Mouse (Mus musculus) ovary, adult 18-20 months (tissue): Measurements from ENCODE around the gene Gm28042.

Source experiments
- DNase-seq: peaks from one replicate; pipeline ENCODE4 v3.0.0; 2022; ENCODE audit warnings: low spot score, mixed read lengths

The Gm28042 gene

GRCm38 (mm10) chr2:120011462-120012200 lies 15.7 kb upstream of the Gm28042 start:
- no peak for DNase-seq

DNA sequence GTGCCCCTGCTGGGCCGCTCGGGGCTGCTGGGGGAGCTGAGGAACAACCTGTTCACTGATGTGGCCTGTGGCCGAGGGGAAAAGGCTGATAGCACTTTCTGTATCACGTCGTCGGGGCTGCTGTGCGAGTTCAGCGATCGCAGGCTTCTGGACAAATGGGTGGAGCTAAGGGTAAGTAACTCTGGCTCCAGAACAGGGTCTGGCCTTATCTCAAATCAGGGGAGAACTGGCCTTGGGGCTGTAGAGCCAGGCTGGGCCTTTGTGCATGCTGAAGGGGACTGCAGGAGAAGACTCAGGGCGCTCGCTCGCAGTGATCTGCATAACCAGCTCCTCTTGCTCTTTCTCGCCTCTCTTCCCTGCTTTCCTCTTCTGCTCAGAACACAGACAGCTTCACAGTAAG lies 14.4 kb upstream of the Gm28042 start:
- DNase-seq = peak; percentile 77

DNA sequence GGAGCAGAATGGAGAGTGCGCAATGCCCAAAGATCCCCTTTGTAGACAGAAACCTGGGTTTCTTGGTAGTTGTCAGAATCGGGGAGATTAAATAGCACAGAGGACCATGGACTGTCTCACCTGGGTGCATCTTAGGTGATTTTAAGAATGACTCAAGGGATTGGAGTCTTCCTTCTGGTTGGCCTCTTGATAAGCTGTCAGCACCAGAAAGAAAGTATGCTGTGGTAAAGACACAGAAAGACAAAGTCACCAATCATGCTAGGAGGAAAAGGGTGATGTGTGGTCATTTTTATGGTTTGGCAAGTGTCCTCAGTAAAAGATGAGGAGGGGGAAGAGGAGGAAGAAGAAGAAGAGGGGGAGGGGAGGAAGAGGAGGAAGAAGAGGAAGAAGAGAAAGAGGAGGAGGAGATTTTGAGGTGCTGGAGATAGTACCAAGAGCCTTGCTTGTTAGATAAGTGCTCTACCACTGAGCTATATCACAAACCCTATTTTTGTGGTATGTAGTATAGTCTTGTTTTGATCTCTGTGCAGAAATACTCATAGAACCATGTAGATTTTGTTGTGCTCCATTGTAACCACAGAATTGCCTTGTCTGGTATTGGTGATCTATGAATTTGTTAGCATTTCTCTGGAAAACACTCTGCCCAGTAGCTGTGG lies 13.3 kb upstream of the Gm28042 start:
- DNase-seq = no peak

DNA sequence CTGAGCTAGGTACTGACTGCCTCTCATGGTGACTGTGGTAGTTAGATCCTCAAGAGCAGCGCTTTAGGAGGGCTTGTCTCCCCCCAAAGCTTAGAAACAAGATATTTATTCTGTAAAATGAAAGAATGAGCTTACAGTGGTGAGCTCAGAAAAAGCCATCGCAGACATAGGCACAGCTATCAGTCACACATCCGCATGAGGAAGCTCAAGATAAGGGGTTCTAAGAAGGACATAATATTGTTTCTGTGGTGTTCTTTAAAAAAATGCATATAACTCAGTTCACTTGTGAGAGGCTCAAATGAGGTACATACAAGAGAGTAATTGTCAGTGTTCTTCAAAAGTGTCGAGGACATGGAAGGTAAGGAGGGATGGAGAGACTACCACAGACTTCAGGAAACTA lies 11.4 kb upstream of the Gm28042 start:
- DNase-seq = no peak

DNA sequence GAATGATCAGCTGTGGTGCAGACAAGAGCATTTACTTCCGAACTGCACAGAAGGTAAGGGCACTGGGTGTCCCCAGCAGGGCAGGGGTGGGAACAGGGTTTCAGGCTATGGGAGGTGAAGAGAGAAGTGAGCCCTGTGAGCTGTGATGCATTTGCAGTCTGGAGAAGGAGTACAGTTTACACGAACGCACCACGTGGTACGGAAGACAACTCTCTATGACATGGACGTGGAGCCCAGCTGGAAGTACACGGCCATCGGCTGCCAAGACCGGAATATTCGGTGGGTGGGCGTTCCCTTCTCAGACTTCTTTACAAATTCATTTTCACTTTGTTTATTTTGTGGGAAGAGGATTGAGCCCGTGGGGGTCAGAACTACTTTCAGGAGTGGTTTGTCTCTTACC lies 9.7 kb upstream of the Gm28042 start:
- no peak for DNase-seq

- peak; percentile 87 for DNase-seq
These were observed 3.0 kb upstream of the Gm28042 start for GRCm38 (mm10) chr2:120024337-120024736.

GRCm38 (mm10) chr2:120027950-120028331 lies 648 bp downstream of the Gm28042 start:
- no peak for DNase-seq

DNA sequence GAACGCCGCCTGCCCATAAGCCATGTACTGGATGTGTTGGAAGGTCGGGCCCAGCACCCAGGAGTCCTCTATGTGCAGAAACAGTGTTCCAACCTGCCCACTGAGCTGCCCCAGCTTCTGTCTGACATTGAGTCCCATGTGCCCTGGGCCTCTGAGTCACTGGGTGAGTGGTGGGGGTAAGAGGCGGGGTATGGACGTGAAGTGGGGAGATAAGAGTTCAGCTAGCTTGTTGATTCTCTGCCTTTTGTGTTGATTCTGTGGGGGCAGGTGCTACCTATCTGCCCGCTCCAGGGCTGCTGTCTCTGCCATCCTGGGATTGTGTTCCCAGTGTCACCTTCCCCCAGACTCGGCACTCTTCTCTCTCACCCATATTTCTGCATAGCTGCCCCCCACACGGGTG lies 3.1 kb downstream of the Gm28042 start:
- no peak for DNase-seq

- DNase-seq = no peak
These were observed 5.6 kb downstream of the Gm28042 start, which contains the start of gene Pla2g4b for GRCm38 (mm10) chr2:120032726-120033467. TSS of gene Pla2g4b (plus strand) at chr2:120033417.

DNA sequence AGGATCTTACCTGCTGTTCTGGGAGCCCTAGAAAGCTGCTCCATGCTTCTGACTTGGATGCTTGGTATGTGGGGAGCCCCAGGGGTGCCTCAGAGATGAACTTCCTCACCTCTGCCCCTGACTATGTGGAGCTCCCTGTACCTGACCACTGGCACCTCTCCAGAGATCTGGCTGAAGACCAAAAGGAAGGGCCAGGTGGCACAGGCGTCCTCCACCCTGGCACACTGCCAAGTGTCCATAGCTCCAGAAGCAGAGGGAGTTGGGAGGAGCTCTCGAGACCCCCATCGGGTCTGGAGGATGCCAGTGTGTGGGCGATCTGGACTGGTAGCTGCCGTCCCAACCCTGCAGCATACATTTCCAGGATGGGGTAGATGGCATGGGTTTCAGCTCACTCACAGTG lies 6.4 kb downstream of the Gm28042 start:
- DNase-seq = no peak

DNA sequence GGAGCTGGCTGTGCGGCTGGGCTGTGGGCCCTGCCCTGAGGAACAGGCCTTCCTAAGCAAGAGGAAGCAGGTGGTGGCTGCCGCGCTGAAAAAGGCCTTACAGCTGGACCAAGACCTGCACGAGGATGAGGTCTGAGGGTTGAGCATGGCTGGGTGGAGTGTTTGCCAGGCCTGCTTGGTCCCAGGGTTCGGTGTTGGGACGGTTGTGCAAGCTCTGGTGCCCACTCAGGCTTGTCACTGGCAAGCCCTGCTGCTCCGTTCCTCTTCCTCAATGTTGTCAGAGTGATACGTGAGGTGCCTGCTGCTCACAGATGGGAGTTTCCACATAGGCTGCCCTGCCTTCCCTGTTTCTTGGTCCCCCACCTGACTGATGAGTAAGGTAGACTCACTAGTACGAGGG lies 10.5 kb downstream of the Gm28042 start:
- DNase-seq = no peak

- DNase-seq = no peak
These were observed 13.7 kb downstream of the Gm28042 start for GRCm38 (mm10) chr2:120040991-120041390.

DNA sequence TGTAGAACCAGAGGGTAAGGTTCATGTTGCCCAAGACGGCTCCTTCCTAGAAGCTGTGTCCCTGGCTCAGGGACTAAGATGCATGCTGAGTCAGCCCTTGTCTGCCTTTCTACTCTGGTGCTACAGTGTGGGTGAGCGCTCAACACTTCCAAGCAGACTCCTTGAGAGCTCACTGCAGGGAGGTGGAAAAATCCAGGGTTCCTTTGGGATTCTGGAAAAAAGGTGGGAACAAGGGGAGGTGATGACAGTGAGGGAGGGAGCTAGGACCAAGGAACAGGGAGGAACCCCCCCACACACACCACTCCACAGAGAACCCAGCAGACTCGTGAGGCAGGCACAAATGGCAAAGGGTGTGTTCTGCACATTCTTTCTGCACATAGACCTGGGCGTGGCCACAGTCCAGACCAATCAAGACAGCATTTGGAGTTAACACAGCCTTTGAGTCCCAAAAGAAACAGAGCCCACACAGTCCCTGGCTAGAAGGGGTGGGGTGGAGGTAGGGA lies 16.9 kb downstream of the Gm28042 start:
- peak; percentile 59 for DNase-seq

- DNase-seq = no peak
These were observed 17.4 kb downstream of the Gm28042 start for GRCm38 (mm10) chr2:120044676-120045075.

- DNase-seq = no peak
These were observed 19.4 kb downstream of the Gm28042 start for GRCm38 (mm10) chr2:120046486-120047310.

DNA sequence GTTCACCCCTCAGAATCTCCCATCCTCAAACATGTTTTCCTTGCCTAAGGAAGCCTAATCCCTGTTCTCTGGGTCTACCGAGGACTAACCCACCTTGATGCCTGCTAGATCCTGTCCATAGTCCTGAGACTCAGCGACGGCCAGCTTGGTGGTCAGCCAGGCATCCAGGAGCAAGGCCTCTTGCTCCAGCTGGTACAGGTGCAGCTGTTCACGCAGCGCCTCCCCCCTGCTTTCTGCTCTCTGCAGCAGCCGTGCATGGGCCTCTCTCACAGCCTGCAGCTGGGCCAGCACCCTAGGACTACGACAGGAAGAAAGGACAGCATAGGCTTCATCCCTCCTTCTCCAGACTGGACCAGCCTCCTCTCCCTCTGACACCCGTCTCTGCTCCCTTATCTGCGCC lies 20.9 kb downstream of the Gm28042 start:
- no peak for DNase-seq

DNA sequence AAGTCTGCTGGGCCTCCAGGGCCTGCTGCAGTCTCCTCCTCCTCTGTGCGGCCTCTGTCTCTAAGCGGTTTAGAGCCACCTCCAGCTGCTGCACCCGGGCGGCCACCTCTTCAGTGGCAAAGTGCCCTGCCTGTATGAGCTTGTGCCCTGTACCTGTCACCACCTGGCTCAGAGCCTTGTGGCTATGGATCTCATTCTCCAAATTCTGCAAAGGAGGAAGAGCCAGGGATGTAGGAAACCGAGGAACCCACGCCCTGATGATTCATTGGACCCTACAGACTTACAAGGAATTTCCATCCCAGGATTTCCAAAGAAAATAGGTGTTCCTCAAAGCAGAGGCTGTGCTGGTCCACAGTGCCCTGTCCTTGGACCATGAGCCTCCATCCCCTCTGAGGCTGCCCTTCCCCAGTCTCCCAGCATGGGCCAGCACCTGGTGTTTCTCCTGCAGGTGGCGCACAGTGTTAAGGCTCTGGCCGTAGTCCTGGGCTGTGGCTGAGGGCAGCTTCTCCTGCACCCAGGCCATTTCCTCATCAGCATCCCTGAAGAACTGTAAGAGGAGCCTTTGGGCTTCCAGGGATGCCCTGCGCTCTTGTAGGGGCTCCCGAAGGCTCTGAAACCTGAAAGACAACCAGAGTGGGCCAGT lies 22.5 kb downstream of the Gm28042 start:
- DNase-seq = no peak

DNA sequence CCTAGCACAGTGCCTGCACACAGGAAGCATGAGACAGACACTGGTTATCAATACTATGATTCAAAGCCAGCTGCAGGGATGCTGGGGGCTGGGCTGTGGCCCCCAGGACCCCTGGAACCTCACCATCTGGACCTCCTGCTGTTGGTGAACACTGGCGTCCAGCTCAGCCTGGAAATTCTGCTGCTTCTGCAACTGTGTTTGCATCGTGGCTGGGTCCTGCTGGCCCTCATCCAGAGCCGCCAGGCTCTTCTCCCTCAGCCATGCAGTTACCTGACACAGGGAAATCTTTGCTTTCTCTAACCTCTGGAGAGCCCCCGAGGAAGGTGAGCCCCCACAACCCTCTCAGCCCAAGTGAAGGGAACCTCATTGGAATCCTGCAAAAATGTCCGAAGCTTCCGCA lies 24.1 kb downstream of the Gm28042 start:
- no peak for DNase-seq

DNA sequence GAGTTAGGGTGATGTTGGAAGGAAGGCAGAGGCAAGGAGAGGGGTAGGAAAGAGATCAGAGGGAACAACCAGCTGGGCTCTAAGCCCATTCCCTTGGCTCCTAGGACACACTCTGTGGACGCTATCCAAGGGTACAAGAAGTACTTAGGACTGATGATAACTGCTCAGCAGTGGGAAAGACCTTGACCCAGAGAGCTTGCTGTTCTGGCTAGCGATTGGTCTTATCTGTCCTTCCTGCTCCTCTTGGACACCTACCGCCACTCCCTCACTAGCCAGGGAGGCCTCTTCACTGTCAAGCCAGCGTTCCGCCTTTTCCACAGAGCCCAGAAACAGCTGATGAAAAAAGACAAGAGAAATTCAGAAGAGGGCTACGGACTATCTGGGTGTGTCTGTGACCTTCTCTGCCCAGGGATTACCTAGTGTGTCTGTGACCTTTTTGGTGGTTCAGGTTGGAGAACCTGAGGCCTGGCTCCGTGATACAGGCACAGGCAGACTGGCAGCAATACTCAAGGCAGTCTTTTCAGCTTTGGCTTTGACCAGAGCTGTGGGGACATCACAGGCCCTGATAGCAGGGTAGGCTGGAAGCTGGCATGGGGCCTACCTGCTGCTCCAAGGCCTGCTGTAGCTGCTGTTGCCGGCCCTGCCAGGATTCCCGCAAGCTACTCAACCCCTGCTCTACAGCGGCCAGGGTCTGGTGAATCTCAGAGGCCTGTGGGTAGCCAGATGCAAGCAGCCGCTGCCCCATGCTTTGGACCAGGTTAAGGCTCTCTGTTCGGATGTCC lies 27.7 kb downstream of the Gm28042 start:
- DNase-seq = peak; percentile 81

DNA sequence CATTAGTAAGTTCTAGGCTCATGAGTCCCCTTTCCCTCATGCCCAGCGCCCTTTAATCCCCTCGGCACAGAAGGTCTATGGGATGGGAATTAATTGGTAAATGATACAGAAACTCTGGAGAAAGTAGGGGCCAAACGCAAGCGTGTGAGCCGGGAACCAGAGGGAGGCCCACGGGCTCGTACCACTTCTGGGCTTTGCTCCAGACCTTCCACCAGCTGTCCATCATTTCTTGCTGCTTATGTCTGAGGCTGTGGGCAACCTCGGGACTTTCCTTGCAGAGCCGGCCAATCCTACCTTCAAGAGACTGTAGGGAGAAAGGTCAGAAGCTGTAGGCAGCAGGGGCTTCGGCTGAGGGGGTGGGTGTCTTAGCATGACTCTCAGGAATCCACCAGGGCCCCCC lies 28.6 kb downstream of the Gm28042 start:
- no peak for DNase-seq

DNA sequence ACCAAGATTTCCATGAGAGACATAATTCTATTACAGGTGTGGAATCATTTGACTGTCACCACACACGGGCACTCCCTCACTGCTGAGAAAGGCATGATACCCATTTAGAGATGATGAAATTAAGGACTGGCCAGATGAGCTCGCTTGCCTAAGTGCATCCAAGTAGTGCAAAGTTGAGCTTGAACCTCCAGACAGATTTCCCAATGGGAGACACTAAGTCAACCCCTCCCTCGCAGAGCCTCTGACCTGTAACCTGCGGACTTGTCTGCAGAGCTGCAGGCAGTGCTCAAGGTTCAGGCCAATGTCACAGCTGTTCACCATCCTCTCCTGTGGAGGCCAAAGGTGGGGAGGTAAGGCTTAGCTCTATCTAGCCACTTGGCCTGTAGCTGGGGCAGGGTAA lies 31.5 kb downstream of the Gm28042 start:
- no peak for DNase-seq
